Mouse (Mus musculus) liver, embryonic 12.5 days (tissue): ENCODE results near the gene Camta1. TPM values are rescaled to one million over a fixed set of nuclear protein-coding genes. Genes with fewer than 3 reads are reported as not detected.
"Not testable (repeated sequence)": the region's sequence is repeated elsewhere in the genome, so short reads cannot be mapped to it uniquely, and the experiment has no call there.

Source experiments
- ATAC-seq: fragments of 200-750 bp; cut with Nextera tagmentation; 2 replicates; pipeline ENCODE4 v1.8.0; 2017; ENCODE audit warnings: moderate number of reproducible peaks, mild to moderate bottlenecking, moderate library complexity
- H3K27ac ChIP-seq: fragments of 300-500 bp; sonication (generic); 2 replicates; pipeline ENCODE4 v1.5.1; 2016; ENCODE audit warnings: mild to moderate bottlenecking
- H3K27me3 ChIP-seq: fragments of 300-500 bp; sonication (generic); replicated peaks from 2 replicates; pipeline ENCODE4 v1.6.1; 2016; ENCODE audit warnings: mild to moderate bottlenecking, moderate library complexity
- H3K36me3 ChIP-seq: fragments of 300-500 bp; sonication (generic); 2 replicates; pipeline ENCODE4 v1.6.1; 2016; ENCODE audit warnings: mild to moderate bottlenecking, moderate library complexity
- H3K4me1 ChIP-seq: fragments of 300-500 bp; sonication (generic); 2 replicates; pipeline ENCODE4 v1.6.1; 2016
- H3K4me2 ChIP-seq: fragments of 300-500 bp; sonication (generic); 2 replicates; pipeline ENCODE4 v1.6.1; 2016; ENCODE audit warnings: mild to moderate bottlenecking, moderate library complexity
- H3K4me3 ChIP-seq: fragments of 300-500 bp; sonication (generic); 2 replicates; pipeline ENCODE4 v1.5.1; 2016; ENCODE audit warnings: mild to moderate bottlenecking, moderate library complexity
- H3K9ac ChIP-seq: fragments of 300-500 bp; sonication (generic); 2 replicates; pipeline ENCODE4 v1.6.1; 2016; ENCODE audit warnings: mild to moderate bottlenecking, moderate library complexity
- H3K9me3 ChIP-seq: fragments of 300-500 bp; sonication (generic); replicated peaks from 2 replicates; pipeline ENCODE4 v1.6.1; 2016; ENCODE audit warnings: mild to moderate bottlenecking, moderate library complexity
- WGBS: fragments of 180-500 bp; shearing (Covaris S2); methylation state at CpG from one replicate; pipeline ENCODE4 v1.1.7; 2016; ENCODE audit not compliant: insufficient replicate concordance; 5-methylcytosine and 5-hydroxymethylcytosine counted together
- polyA plus RNA-seq: library from polyadenylated mRNA; unstranded; fragments of >200 nt; fragmentation: Nextera tagmentation; extraction: Ambion mirVana; gene quantifications from 2 replicates; pipeline ENCODE4 v1.2.1, GENCODE M21; 2016

Camta1 gene
- polyA plus RNA-seq, 1 experiment from 2014 or later, result 49.6 TPM

- 61% methylated on average over 8 of the region's 8 CpGs for WGBS
- peaks cover 24% of the 10 kb centered on the region for H3K4me1 ChIP-seq
- no peaks in the 10 kb centered on the region for H3K36me3 ChIP-seq
- no peak for ATAC-seq
- no peaks in the 10 kb centered on the region for H3K27me3 ChIP-seq
- no peak overlapping the region for H3K9ac ChIP-seq
- H3K27ac ChIP-seq, result no peak overlapping the region
- H3K9me3 ChIP-seq, result no peaks in the 10 kb centered on the region
- no peak overlapping the region for H3K4me3 ChIP-seq
- no peak overlapping the region for H3K4me2 ChIP-seq
Observed at GRCm38 (mm10) chr4:150917336-150918027, 944.2 kb downstream of the Camta1 start.

GRCm38 (mm10) chr4:150915181-150915906 lies 946.3 kb downstream of the Camta1 start:
- Histone ChIP-seq H3K27me3 (no peaks in the 10 kb centered on the region), H3K36me3 (no peaks in the 10 kb centered on the region), H3K9ac (peak overlapping the region; percentile 83), H3K9me3 (no peaks in the 10 kb centered on the region), H3K4me2 (peak overlapping the region; percentile 74), H3K4me3 (peak overlapping the region; percentile 70), H3K27ac (peak overlapping the region; percentile 85), H3K4me1 (peaks cover 30% of the 10 kb centered on the region)
- ATAC-seq, result no peak
- WGBS, result 48% methylated on average over 10 of the region's 10 CpGs

GRCm38 (mm10) chr4:150914290-150914733 lies 947.4 kb downstream of the Camta1 start, which contains the start of the genes Park7 and Tnfrsf9:
Gene Park7, minus strand, starts transcription at chr4:150914437.
Gene Tnfrsf9, plus strand, starts transcription at chr4:150914562.
- peak within 1 kb of the TSS; percentile 83 for H3K9ac ChIP-seq
- WGBS, result under 1% methylated on average over 48 of the region's 48 CpGs
- H3K4me2 ChIP-seq, result peak within 1 kb of the TSS; percentile 74
- H3K4me3 ChIP-seq, result peak within 1 kb of the TSS; percentile 70
- H3K4me1 ChIP-seq, result peaks cover 36% of the 10 kb centered on the region
- H3K9me3 ChIP-seq, result no peaks in the 10 kb centered on the region
- peak within 1 kb of the TSS; percentile 85 for H3K27ac ChIP-seq
- peak; percentile 86 for ATAC-seq
- H3K27me3 ChIP-seq, result no peaks in the 10 kb centered on the region
- no peaks in the 10 kb centered on the region for H3K36me3 ChIP-seq

GRCm38 (mm10) chr4:150913743-150914142 lies 947.9 kb downstream of the Camta1 start:
- peak overlapping the region; percentile 74 for H3K4me2 ChIP-seq
- no peaks in the 10 kb centered on the region for H3K27me3 ChIP-seq
- 15% methylated on average over 12 of the region's 12 CpGs for WGBS
- no peak for ATAC-seq
- H3K4me1 ChIP-seq, result peaks cover 40% of the 10 kb centered on the region
- no peaks in the 10 kb centered on the region for H3K9me3 ChIP-seq
- peak overlapping the region; percentile 70 for H3K4me3 ChIP-seq
- peak overlapping the region; percentile 85 for H3K27ac ChIP-seq
- H3K36me3 ChIP-seq, result no peaks in the 10 kb centered on the region
- peak overlapping the region; percentile 83 for H3K9ac ChIP-seq

- Histone ChIP-seq H3K27me3 (no peaks in the 10 kb centered on the region), H3K9me3 (no peaks in the 10 kb centered on the region), H3K27ac (peak overlapping the region; percentile 84), H3K4me3 (peak overlapping the region; percentile 72), H3K36me3 (peaks cover 24% of the 10 kb centered on the region), H3K4me1 (peaks cover 50% of the 10 kb centered on the region), H3K4me2 (peak overlapping the region; percentile 83), H3K9ac (peak overlapping the region; percentile 80)
- 82% methylated on average over 19 of the region's 19 CpGs for WGBS
- ATAC-seq, result no peak
Observed at GRCm38 (mm10) chr4:150910164-150910951, 951.3 kb downstream of the Camta1 start.

- Histone ChIP-seq H3K4me3 (peak overlapping the region; percentile 72), H3K36me3 (peaks cover 30% of the 10 kb centered on the region), H3K27ac (peak overlapping the region; percentile 84), H3K4me1 (peaks cover 43% of the 10 kb centered on the region), H3K9me3 (no peaks in the 10 kb centered on the region), H3K27me3 (no peaks in the 10 kb centered on the region), H3K4me2 (peak overlapping the region; percentile 83), H3K9ac (peak overlapping the region; percentile 80)
- ATAC-seq, result peak; percentile 87
- 2% methylated on average over 56 of the region's 56 CpGs for WGBS
Observed at GRCm38 (mm10) chr4:150909451-150910156, 952.1 kb downstream of the Camta1 start.

GRCm38 (mm10) chr4:150908512-150908911 lies 953.2 kb downstream of the Camta1 start:
- ATAC-seq, H3K9me3 ChIP-seq, H3K27me3 ChIP-seq, H3K27ac ChIP-seq: not testable (repeated sequence)
- H3K36me3 ChIP-seq, result peaks cover 38% of the 10 kb centered on the region
- peak overlapping the region; percentile 83 for H3K4me2 ChIP-seq
- peaks cover 39% of the 10 kb centered on the region for H3K4me1 ChIP-seq
- H3K9ac ChIP-seq, result peak overlapping the region; percentile 80; the same call in 1 of the 2 replicates
- WGBS, result 59% methylated on average over 5 of the region's 5 CpGs
- H3K4me3 ChIP-seq, result peak overlapping the region; percentile 72

GRCm38 (mm10) chr4:150907099-150907498 lies 954.6 kb downstream of the Camta1 start:
- no peak overlapping the region for H3K4me3 ChIP-seq
- H3K27me3 ChIP-seq, result no peaks in the 10 kb centered on the region
- 87% methylated on average over 8 of the region's 8 CpGs for WGBS
- H3K9ac ChIP-seq, result no peak overlapping the region
- no peak overlapping the region for H3K27ac ChIP-seq
- ATAC-seq, result no peak
- H3K4me2 ChIP-seq, result no peak overlapping the region
- no peaks in the 10 kb centered on the region for H3K9me3 ChIP-seq
- peaks cover 52% of the 10 kb centered on the region for H3K36me3 ChIP-seq
- peaks cover 28% of the 10 kb centered on the region for H3K4me1 ChIP-seq

- no peaks in the 10 kb centered on the region for H3K27me3 ChIP-seq
- no peak for ATAC-seq
- no peaks in the 10 kb centered on the region for H3K9me3 ChIP-seq
- H3K4me1 ChIP-seq, result peaks cover 23% of the 10 kb centered on the region
- no peak overlapping the region for H3K27ac ChIP-seq
- H3K4me2 ChIP-seq, result no peak overlapping the region
- no peak overlapping the region for H3K9ac ChIP-seq
- H3K4me3 ChIP-seq, result no peak overlapping the region
- peaks cover 89% of the 10 kb centered on the region for H3K36me3 ChIP-seq
- WGBS, result 86% methylated on average over 14 of the region's 14 CpGs
Observed at GRCm38 (mm10) chr4:150903091-150903742, 958.5 kb downstream of the Camta1 start.

- 74% methylated on average over 12 of the region's 12 CpGs for WGBS
- peaks cover 89% of the 10 kb centered on the region for H3K36me3 ChIP-seq
- H3K9me3 ChIP-seq, result no peaks in the 10 kb centered on the region
- no peak overlapping the region for H3K4me3 ChIP-seq
- no peaks in the 10 kb centered on the region for H3K27me3 ChIP-seq
- no peak overlapping the region for H3K27ac ChIP-seq
- H3K4me1 ChIP-seq, result peaks cover 17% of the 10 kb centered on the region; the same call in 1 of the 2 replicates
- no peak overlapping the region for H3K9ac ChIP-seq
- H3K4me2 ChIP-seq, result no peak overlapping the region
- ATAC-seq, result no peak; the same call in 1 of the 2 replicates
Observed at GRCm38 (mm10) chr4:150902062-150902461, 959.6 kb downstream of the Camta1 start.

GRCm38 (mm10) chr4:150901651-150902050 lies 960.0 kb downstream of the Camta1 start:
- H3K9me3 ChIP-seq, result no peaks in the 10 kb centered on the region
- H3K36me3 ChIP-seq, result peaks cover 89% of the 10 kb centered on the region
- WGBS, result 47% methylated on average over 9 of the region's 9 CpGs
- H3K27ac ChIP-seq, result no peak overlapping the region
- no peaks in the 10 kb centered on the region for H3K27me3 ChIP-seq
- no peak overlapping the region for H3K4me2 ChIP-seq
- peak; percentile 36; the same call in 1 of the 2 replicates for ATAC-seq
- no peak overlapping the region for H3K4me3 ChIP-seq
- H3K4me1 ChIP-seq, result peaks cover 17% of the 10 kb centered on the region; the same call in 1 of the 2 replicates
- no peak overlapping the region for H3K9ac ChIP-seq
